Mouse (Mus musculus): ENCODE results near the gene Mxra8. TPM values are rescaled to one million over a fixed set of nuclear protein-coding genes. Genes with fewer than 3 reads are reported as not detected.

Gene Mxra8
- 1.4 and 13.4 TPM in 2 replicates for total RNA-seq (2017)

GRCm38 (mm10) chr4:155839483-155839910 lies at the start of gene Mxra8:
TSS of gene Mxra8 (plus strand) at chr4:155839680.
- no peak for ATAC-seq (replicated peaks in 1 of 2; ENCODE audit: insufficient read depth in 1 of 2, low FRiP score in 2 of 2, low TSS enrichment in 1 of 2, low read depth in 1 of 2, poor library complexity in 2 of 2, severe bottlenecking in 2 of 2)

GRCm38 (mm10) chr4:155790021-155790489 lies 49.4 kb upstream of the Mxra8 start, which contains the start of gene Ankrd65:
TSS of gene Ankrd65 (plus strand) at chr4:155790439.
- ATAC-seq (replicated peaks in 1 of 2; ENCODE audit: insufficient read depth in 1 of 2, low FRiP score in 2 of 2, low TSS enrichment in 1 of 2, low read depth in 1 of 2, poor library complexity in 2 of 2, severe bottlenecking in 2 of 2), result no peak

- no peak for ATAC-seq (replicated peaks in 1 of 2; ENCODE audit: insufficient read depth in 1 of 2, low FRiP score in 2 of 2, low TSS enrichment in 1 of 2, low read depth in 1 of 2, poor library complexity in 2 of 2, severe bottlenecking in 2 of 2)
Measured at GRCm38 (mm10) chr4:155790650-155791161, 48.8 kb upstream of the Mxra8 start.

DNA sequence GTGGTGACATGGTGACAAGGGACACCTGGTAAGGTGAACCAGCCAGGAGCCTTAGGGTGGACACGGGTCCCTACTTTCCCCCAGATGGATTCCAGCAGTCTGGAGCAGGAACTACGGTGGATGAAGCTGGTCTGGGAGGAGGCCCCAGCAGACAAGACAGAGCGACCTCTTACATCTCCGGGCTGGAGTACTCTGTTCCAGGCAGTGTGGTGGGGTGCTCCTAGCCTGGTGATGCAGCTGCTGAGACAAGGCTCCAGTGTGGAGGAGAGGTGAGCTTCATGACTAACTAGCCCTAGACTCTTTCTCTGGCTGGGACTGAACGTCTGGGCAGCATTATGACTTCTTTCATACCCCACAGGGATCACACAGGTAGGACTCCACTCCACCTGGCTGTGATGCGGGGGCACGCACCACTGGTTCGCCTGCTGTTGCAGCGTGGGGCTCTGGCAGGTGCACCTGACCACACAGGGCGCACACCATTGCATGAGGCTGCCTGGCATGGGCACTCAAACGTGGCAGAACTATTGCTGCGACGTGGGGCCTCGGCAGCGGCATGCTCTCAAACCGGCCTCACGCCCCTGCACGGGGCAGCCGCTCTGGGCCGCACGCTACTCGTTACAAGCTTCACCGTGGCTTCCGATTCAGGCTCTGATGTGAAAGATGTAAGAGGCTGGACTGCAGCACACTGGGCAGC lies 48.1 kb upstream of the Mxra8 start:
- ATAC-seq (replicated peaks in 1 of 2; ENCODE audit: insufficient read depth in 1 of 2, low FRiP score in 2 of 2, low TSS enrichment in 1 of 2, low read depth in 1 of 2, poor library complexity in 2 of 2, severe bottlenecking in 2 of 2), result no peak

- no peak for ATAC-seq (replicated peaks in 1 of 2; ENCODE audit: insufficient read depth in 1 of 2, low FRiP score in 2 of 2, low TSS enrichment in 1 of 2, low read depth in 1 of 2, poor library complexity in 2 of 2, severe bottlenecking in 2 of 2)
Measured at GRCm38 (mm10) chr4:155793730-155794129, 45.8 kb upstream of the Mxra8 start.

- no peak for ATAC-seq (replicated peaks in 1 of 2; ENCODE audit: insufficient read depth in 1 of 2, low FRiP score in 2 of 2, low TSS enrichment in 1 of 2, low read depth in 1 of 2, poor library complexity in 2 of 2, severe bottlenecking in 2 of 2)
Measured at GRCm38 (mm10) chr4:155802075-155802474, 37.4 kb upstream of the Mxra8 start.

- 0 out of 4 replicates have a peak, but pooled peaks of 1 of the 2 experiments have one; percentile 22 for ATAC-seq (replicated peaks in 1 of 2; ENCODE audit: insufficient read depth in 1 of 2, low FRiP score in 2 of 2, low TSS enrichment in 1 of 2, low read depth in 1 of 2, poor library complexity in 2 of 2, severe bottlenecking in 2 of 2)
Measured at GRCm38 (mm10) chr4:155802741-155803339, 36.6 kb upstream of the Mxra8 start, which contains the start of gene Mrpl20. TSS of gene Mrpl20 (plus strand) at chr4:155802878.

DNA sequence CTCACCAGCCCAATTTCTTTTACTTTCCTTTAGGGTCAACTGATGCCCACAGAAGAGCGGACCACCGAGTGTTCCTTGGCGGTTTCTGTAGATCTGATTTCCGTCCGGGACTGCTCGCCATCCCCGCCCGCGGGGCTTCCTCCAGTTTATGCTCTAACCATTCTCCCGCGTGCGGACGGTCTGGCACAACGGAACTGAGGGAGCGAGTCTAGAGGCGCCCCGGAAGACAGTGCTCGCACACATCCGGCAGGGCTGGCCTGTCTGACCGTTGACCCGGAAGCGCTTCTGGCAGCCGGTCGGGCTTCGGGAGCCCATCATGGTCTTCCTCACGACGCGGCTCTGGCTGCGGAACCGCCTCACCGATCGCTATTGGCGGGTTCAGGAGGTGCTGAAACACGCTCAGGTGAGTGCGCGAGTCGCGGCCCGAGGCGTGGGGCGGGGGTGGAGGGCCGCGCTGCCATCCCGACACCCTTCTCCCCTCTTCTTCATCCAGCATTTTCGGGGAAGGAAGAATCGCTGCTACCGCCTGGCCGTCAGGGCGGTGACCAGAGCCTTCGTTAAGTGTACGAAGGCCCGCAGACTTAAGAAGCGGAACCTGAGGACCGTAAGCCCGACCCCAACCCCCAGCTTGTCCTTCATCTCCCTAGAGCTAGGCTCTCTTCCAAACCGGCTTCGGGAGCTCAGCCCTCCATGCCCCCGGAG lies 36.0 kb upstream of the Mxra8 start:
- ATAC-seq (replicated peaks in 1 of 2; ENCODE audit: insufficient read depth in 1 of 2, low FRiP score in 2 of 2, low TSS enrichment in 1 of 2, low read depth in 1 of 2, poor library complexity in 2 of 2, severe bottlenecking in 2 of 2), result peak; percentile 94 to 97

GRCm38 (mm10) chr4:155807841-155808240 lies 31.6 kb upstream of the Mxra8 start:
- ATAC-seq (replicated peaks in 1 of 2; ENCODE audit: insufficient read depth in 1 of 2, low FRiP score in 2 of 2, low TSS enrichment in 1 of 2, low read depth in 1 of 2, poor library complexity in 2 of 2, severe bottlenecking in 2 of 2), result no peak

DNA sequence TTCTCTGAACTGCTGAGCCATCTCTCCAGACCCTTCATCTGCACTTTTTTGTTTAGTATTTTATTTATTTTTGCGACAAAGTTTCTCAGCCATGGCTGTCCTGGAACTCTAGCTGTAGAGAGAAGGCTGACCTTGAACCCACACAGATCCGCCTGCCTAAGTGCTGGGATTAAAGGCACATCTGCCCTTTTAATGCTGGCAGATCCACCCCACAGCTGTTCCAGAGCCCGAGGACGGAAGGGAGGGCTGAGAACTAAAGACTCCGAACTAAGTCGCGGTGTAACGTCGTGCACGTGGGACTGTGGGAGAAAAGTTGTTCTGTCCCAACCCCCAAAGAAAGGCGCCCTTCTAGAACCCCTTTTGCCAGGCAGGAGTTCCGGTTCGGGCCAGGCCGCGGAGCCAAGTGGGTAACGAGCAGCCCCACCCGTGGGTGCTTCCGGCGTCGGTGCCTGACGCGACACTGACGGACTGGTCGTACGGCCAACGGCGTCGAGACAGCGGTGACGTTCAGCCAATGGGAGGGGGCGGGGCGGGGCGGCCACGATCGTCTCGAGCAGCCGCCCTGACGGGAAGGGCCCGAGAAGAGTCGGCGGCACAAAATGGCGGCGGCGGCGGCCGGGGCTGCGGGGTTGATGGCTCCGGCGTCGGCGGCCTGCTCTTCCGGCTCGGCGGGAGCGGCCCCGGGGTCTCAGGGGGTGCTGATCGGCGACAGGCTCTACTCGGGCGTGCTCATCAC lies 27.4 kb upstream of the Mxra8 start, which contains the start of gene Ccnl2:
Ccnl2 (plus strand) TSS at position 561 of the 736 bp plus-strand sequence.
- ATAC-seq (replicated peaks in 1 of 2; ENCODE audit: insufficient read depth in 1 of 2, low FRiP score in 2 of 2, low TSS enrichment in 1 of 2, low read depth in 1 of 2, poor library complexity in 2 of 2, severe bottlenecking in 2 of 2), result peak; percentile 99 to 100

- ATAC-seq (replicated peaks in 1 of 2; ENCODE audit: insufficient read depth in 1 of 2, low FRiP score in 2 of 2, low TSS enrichment in 1 of 2, low read depth in 1 of 2, poor library complexity in 2 of 2, severe bottlenecking in 2 of 2), result 0 out of 4 replicates have a peak, but pooled peaks of 1 of the 2 experiments have one; percentile 12
Measured at GRCm38 (mm10) chr4:155812665-155813181, 26.8 kb upstream of the Mxra8 start.

- no peak for ATAC-seq (replicated peaks in 1 of 2; ENCODE audit: insufficient read depth in 1 of 2, low FRiP score in 2 of 2, low TSS enrichment in 1 of 2, low read depth in 1 of 2, poor library complexity in 2 of 2, severe bottlenecking in 2 of 2)
Measured at GRCm38 (mm10) chr4:155817533-155817932, 21.9 kb upstream of the Mxra8 start.

GRCm38 (mm10) chr4:155821025-155821424 lies 18.5 kb upstream of the Mxra8 start:
- no peak for ATAC-seq (replicated peaks in 1 of 2; ENCODE audit: insufficient read depth in 1 of 2, low FRiP score in 2 of 2, low TSS enrichment in 1 of 2, low read depth in 1 of 2, poor library complexity in 2 of 2, severe bottlenecking in 2 of 2)

DNA sequence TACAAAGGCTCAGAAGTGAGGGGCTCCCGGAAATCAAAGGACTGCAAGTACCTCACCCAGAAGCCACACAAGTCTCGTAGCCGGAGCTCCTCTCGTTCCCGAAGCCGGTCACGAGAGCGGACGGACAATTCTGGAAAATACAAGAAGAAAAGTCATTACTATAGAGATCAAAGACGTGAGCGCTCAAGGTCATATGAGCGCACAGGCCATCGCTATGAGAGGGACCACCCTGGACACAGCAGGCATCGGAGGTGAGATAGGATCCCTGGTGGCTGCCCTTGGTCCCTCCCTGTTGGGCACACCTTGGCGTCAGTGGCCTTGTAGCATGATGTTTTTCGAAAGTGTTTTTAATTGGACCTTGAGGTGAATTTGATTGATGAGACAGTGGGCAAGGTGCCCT lies 16.0 kb upstream of the Mxra8 start:
- no peak for ATAC-seq (replicated peaks in 1 of 2; ENCODE audit: insufficient read depth in 1 of 2, low FRiP score in 2 of 2, low TSS enrichment in 1 of 2, low read depth in 1 of 2, poor library complexity in 2 of 2, severe bottlenecking in 2 of 2)

GRCm38 (mm10) chr4:155829866-155830265 lies 9.6 kb upstream of the Mxra8 start:
- no peak for ATAC-seq (replicated peaks in 1 of 2; ENCODE audit: insufficient read depth in 1 of 2, low FRiP score in 2 of 2, low TSS enrichment in 1 of 2, low read depth in 1 of 2, poor library complexity in 2 of 2, severe bottlenecking in 2 of 2)

DNA sequence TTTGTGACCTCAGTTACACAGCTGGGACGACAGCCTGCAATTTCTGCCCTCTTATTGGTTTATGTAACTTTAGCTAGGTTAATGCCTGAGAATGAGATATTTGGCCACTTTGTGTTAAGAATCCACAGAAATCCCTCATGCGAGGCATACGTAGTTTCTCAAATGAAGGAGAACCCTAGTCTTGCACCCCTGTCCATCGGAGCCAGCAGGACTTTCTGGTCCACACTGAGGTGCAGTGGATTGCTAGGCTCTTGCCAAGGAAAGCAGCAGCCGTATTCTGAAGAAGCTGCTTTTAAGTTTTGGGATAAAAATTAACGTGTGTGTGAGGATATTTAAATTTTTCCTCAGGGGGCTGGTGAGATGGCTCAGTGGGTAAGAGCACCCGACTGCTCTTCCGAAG lies 8.9 kb upstream of the Mxra8 start:
- ATAC-seq (replicated peaks in 1 of 2; ENCODE audit: insufficient read depth in 1 of 2, low FRiP score in 2 of 2, low TSS enrichment in 1 of 2, low read depth in 1 of 2, poor library complexity in 2 of 2, severe bottlenecking in 2 of 2), result no peak

GRCm38 (mm10) chr4:155831205-155831766 lies 8.2 kb upstream of the Mxra8 start, which contains the start of gene Aurkaip1:
TSS of gene Aurkaip1 (plus strand) at chr4:155831272.
- ATAC-seq (replicated peaks in 1 of 2; ENCODE audit: insufficient read depth in 1 of 2, low FRiP score in 2 of 2, low TSS enrichment in 1 of 2, low read depth in 1 of 2, poor library complexity in 2 of 2, severe bottlenecking in 2 of 2), result peak; percentile 89 to 93

All from hematopoietic stem cell, adult 5-6 weeks (primary cell).